Mouse (Mus musculus) small intestine, adult 2 months (tissue): Measurements from ENCODE around the gene Nme3. TPM values are rescaled to one million over a fixed set of nuclear protein-coding genes. Genes with fewer than 3 reads are reported as not detected.

Experiments
- H3K27ac ChIP-seq: fragments of 200-500 bp; 2 replicates; pipeline ENCODE4 v1.5.1; 2012; ENCODE audit warnings: low read depth, low read length, control low read depth, inconsistent platforms; ENCODE audit not compliant: insufficient read depth
- H3K27me3 ChIP-seq: fragments of 200-500 bp; 2 replicates; pipeline ENCODE4 v1.6.1; 2012; ENCODE audit warnings: mild to moderate bottlenecking, moderate library complexity, low read length, inconsistent platforms; ENCODE audit not compliant: control insufficient read depth, insufficient read depth
- H3K36me3 ChIP-seq: fragments of 200-500 bp; 2 replicates; pipeline ENCODE4 v1.6.1; 2012; ENCODE audit warnings: mild to moderate bottlenecking, low read length, control low read depth, inconsistent platforms; ENCODE audit not compliant: control insufficient read depth, insufficient read depth
- H3K4me1 ChIP-seq: fragments of 200-500 bp; 2 replicates; pipeline ENCODE4 v1.6.1; 2012; ENCODE audit warnings: low read length, inconsistent platforms, mixed read lengths; ENCODE audit not compliant: control insufficient read depth, insufficient read depth, insufficient read length
- H3K4me3 ChIP-seq: fragments of 200-500 bp; 2 replicates; pipeline ENCODE4 v1.5.1; 2012; ENCODE audit warnings: low read depth, mild to moderate bottlenecking, control low read depth, inconsistent platforms, low read length, moderate library complexity
- CTCF ChIP-seq: fragments of 200-500 bp; IDR thresholded peaks from 2 replicates; pipeline ENCODE4 v1.5.1; 2012; ENCODE audit warnings: low read depth, mild to moderate bottlenecking, control low read depth, inconsistent platforms, low read length, moderate library complexity, mixed read lengths; ENCODE audit not compliant: insufficient replicate concordance, insufficient read length; ENCODE audit errors: extremely low read depth
- POLR2A ChIP-seq: fragments of 200-500 bp; IDR thresholded peaks from 2 replicates; pipeline ENCODE4 v1.6.1; 2012; ENCODE audit warnings: low read depth, mild to moderate bottlenecking, control low read depth, inconsistent platforms, low read length, moderate library complexity
- WGBS: fragments of 180-500 bp; shearing (Covaris S2); methylation state at CpG from one replicate; pipeline ENCODE4 v1.1.7; 2018; 5-methylcytosine and 5-hydroxymethylcytosine counted together
- polyA plus RNA-seq: library from polyadenylated mRNA; depleted of rRNA; stranded (reverse); fragments of >200 nt; gene quantifications from 2 replicates; pipeline ENCODE4 v1.2.3, GENCODE M21; 2012

The Nme3 gene
- polyA plus RNA-seq, 1 experiment = 52.4 TPM

DNA sequence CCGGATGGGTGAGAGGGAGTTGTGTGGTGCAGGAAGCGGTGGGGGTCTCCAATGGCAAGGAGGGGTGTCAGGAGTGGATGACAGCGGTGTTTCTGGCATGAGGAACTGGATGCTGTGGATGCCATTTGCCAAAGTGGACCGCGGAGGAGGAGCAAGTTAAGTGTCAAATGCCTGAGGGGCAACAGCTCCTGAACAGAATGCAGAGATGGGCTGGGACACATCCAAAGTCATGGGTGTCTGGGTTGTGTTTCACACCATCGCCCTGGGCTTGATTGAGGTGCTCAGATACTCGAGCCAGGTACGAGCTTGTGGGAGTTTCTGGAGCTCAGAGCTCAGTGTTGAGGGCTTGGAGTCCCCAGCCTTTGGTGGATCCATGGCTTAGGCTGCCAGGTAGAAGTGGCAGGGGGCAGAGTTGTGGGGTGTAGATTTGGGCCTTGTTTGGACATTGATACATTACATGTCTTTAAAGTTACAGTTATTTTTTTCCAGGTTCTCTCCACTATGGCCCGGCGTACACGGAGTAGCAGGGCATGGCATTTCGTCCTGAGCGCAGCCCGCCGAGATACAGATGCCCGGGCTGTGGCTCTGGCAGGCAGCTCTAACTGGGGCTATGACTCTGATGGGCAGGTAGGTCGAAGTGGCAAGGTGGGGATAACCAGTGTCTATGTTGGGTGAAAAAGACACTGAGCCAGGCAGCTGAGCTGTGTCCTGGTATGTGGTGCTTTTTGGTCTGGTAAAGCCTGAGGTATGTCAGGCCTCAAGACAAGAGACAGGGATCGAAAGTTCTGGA, 8.8 kb upstream of the Nme3 start:
- H3K27me3 ChIP-seq = no peaks in the 10 kb centered on the region
- H3K4me1 ChIP-seq = peaks cover 13% of the 10 kb centered on the region
- H3K36me3 ChIP-seq = peaks cover 35% of the 10 kb centered on the region
- H3K4me3 ChIP-seq = peak overlapping the region; percentile 79
- WGBS = 52% methylated on average over 18 of the region's 18 CpGs
- no peak overlapping the region for H3K27ac ChIP-seq
- TF ChIP-seq POLR2A = no peak
- TF ChIP-seq CTCF = no peak

DNA sequence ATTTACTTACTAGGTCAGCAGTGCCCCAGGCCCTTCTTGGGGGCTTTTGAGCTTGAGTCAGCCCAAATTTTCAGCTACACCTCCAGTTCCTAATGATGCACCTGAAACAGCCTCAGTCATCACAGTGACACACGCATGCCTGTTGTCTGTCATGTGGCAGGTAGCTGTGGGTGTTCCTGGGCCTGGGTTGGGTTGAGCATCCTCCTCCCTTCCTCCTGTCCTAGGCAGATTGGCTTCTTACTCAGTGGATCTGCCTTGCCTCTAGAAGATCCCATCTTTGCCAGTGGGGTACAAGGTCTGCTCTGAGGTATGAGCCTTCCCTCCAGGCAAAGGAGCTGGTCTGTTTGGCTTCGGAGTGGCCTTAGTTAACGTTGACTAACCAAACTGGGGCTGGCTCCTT, 7.4 kb upstream of the Nme3 start:
- 75% methylated on average over 3 of the region's 3 CpGs for WGBS
- H3K27me3 ChIP-seq = no peaks in the 10 kb centered on the region
- H3K4me3 ChIP-seq = no peak overlapping the region
- TF ChIP-seq POLR2A = no peak
- no peak for TF ChIP-seq CTCF
- no peak overlapping the region for H3K27ac ChIP-seq
- peaks cover 34% of the 10 kb centered on the region for H3K36me3 ChIP-seq
- peaks cover 13% of the 10 kb centered on the region for H3K4me1 ChIP-seq

DNA sequence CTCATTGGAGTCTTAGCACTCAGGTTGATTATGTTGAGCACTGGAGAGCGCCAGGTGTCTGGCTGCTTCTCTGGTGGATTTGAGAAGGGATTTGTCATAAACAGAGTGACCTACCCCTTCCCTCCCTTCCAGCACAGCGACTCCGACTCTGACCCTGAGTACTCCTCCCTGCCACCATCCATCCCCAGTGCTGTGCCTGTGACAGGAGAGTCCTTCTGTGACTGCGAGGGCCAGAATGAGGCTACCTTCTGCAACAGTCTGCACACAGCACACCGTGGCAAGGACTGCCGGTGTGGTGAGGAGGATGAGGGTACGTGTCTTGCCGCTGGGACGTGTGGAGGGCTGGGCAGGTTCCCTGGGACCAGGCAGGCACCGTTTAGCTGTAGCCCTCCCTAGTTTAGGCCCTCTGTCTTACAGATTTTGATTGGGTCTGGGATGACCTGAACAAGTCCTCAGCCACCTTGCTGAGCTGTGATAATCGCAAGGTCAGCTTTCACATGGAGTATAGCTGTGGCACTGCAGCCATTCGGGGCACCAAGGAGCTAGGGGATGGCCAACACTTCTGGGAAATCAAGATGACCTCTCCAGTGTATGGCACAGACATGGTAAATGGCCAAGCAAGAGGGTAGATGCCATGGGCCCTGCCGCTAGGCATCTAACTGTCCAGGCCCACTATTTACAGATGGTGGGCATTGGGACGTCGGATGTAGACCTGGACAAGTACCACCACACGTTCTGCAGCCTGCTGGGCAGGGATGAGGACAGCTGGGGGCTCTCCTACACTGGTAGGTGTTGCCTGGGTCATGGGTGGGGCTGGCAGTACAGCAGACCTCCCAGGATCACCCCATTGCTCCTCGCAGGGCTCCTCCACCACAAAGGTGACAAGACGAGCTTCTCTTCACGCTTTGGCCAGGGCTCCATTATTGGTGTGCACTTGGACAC, 5.9 kb upstream of the Nme3 start:
- WGBS = 82% methylated on average over 19 of the region's 19 CpGs
- TF ChIP-seq CTCF (no peak), POLR2A (no peak)
- peaks cover 10% of the 10 kb centered on the region for H3K4me1 ChIP-seq
- H3K27ac ChIP-seq = no peak overlapping the region
- no peak overlapping the region for H3K4me3 ChIP-seq
- no peaks in the 10 kb centered on the region for H3K27me3 ChIP-seq
- peaks cover 27% of the 10 kb centered on the region for H3K36me3 ChIP-seq

DNA sequence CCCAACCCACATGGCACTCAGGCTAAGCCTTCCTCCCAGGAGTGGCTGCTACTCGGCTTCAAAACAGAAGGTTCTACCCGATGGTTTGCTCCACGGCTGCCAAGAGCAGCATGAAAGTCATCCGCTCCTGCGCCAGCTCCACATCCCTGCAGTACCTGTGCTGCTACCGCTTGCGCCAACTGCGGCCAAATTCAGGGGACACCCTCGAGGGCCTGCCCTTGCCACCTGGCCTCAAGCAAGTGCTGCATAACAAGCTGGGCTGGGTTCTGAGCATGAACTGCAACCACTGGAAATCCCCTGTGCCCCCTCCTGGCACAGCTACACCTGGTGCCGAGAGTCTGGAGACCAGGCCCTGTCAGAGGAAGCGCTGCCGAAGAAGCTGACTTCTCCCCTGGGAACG, 5.0 kb upstream of the Nme3 start:
- H3K27ac ChIP-seq = no peak overlapping the region

DNA sequence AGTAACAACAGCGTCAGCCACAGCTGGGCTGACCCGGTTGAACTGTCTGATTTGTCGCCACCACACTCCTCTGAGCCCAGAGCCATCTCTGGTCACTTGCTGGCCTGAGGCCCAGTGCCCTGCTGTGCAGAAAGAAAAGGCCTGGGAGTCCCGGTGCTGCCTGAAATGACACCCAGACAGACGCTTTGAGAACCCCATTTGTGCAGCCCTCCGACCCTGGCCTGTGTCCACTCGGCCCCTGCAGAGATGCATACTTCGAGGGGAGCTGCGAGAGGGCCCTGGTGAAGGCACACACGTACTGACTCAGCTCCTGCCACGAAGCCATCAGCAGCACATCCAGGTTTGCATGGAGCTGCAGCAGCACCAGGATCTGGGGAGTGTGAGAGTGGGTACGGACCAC, 3.5 kb upstream of the Nme3 start:
- WGBS = 92% methylated on average over 12 of the region's 12 CpGs
- Histone ChIP-seq H3K27ac (no peak overlapping the region), H3K27me3 (no peaks in the 10 kb centered on the region), H3K36me3 (peaks cover 30% of the 10 kb centered on the region), H3K4me3 (no peak overlapping the region), H3K4me1 (peaks cover 10% of the 10 kb centered on the region)
- TF ChIP-seq CTCF = no peak

More for the DNA sequence above, 5.0 kb upstream of the Nme3 start:
- WGBS = 79% methylated on average over 13 of the region's 13 CpGs
- Histone ChIP-seq H3K4me3 (no peak overlapping the region), H3K36me3 (peaks cover 27% of the 10 kb centered on the region), H3K27me3 (no peaks in the 10 kb centered on the region), H3K4me1 (peaks cover 8% of the 10 kb centered on the region)
- TF ChIP-seq CTCF (no peak), POLR2A (no peak)

DNA sequence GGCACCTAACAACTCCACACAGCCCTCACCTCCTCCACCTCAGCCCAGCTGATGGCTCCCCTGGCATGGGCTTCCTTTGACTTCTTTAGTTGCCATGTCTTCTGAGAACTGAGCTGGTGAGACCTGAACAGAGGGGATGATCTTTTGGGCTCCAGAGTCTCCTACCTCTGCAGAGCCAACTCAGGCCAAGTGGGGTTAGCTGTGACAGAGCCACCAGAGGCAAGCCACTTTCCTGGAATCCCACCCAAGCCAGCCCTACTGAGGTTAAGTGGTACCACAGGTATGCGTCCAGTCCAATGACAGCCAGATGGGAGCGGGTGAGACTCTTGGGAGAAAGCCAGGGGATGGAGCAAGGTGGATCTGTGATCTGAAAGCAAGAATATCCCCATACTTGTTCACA, 3.0 kb upstream of the Nme3 start:
- H3K27me3 ChIP-seq = no peaks in the 10 kb centered on the region
- WGBS = 98% methylated on average over 2 of the region's 2 CpGs

More for the DNA sequence above, 3.0 kb upstream of the Nme3 start:
- H3K4me1 ChIP-seq = peaks cover 11% of the 10 kb centered on the region
- no peak overlapping the region for H3K27ac ChIP-seq
- TF ChIP-seq POLR2A = no peak
- no peak for TF ChIP-seq CTCF
- peaks cover 32% of the 10 kb centered on the region for H3K36me3 ChIP-seq
- H3K4me3 ChIP-seq = no peak overlapping the region
